Comparison of ENCODE assay signal across 12 mouse cellular contexts in genomic region chr6:119037047-119037446, GRCm38 (mm10).
DNase-seq lines count a peak whose midpoint lies in the region; ATAC-seq lines count a peak whose summit lies in the region.
"Had no signal": no experiment of that assay in that cellular context is flagged by ENCODE, and none has a peak within 500 bp of the region (broad histone marks: within the 10 kb centered on the region; RNA-seq: fewer than 3 reads in every experiment).

No protein-coding gene starts in this region.

- DNase-seq in gastrocnemius, postnatal 14 days = peak; percentile 21
- DNase-seq in gastrocnemius, postnatal 10 days = no peak
- peak; percentile 89 for DNase-seq in 3T3-L1 (ENCODE audit: low read depth, low spot score)
- no peak for DNase-seq in left cerebral cortex, postnatal 36 days (ENCODE audit: low spot score in 2 of 2)
- DNase-seq in cerebellum, adult 11 months = no peak
- DNase-seq: retina, postnatal 1 day had no signal

- H3K4me2 ChIP-seq in heart, embryonic 13.5 days = no peak overlapping the region
- no peak overlapping the region for H3K4me2 ChIP-seq in lung, embryonic 16.5 days (ENCODE audit: low read depth, low read length)
- H3K4me2 ChIP-seq: embryonic facial prominence, embryonic 12.5 days had no signal

- peaks cover 7% of the 10 kb centered on the region; the same call in 1 of the 2 replicates for H3K9me3 ChIP-seq in heart, embryonic 13.5 days
- H3K9me3 ChIP-seq in lung, embryonic 16.5 days (ENCODE audit: control insufficient read depth, low read length) = peaks cover 4% of the 10 kb centered on the region; the same call in 1 of the 2 replicates

- ATAC-seq in heart, embryonic 13.5 days (ENCODE audit: extremely low read depth, insufficient number of reproducible peaks, low FRiP score, low TSS enrichment) = no peak
- ATAC-seq in lung, embryonic 16.5 days (ENCODE audit: low read depth) = peak; percentile 84
- ATAC-seq in frontal cortex, adult (ENCODE audit: low TSS enrichment) = no peak

- H3K27ac ChIP-seq in heart, embryonic 13.5 days (replicated peaks) = peak overlapping the region; percentile 49
- H3K27ac ChIP-seq in lung, embryonic 16.5 days (ENCODE audit: low read length) = peak overlapping the region; percentile 93
- H3K27ac ChIP-seq: embryonic facial prominence, embryonic 12.5 days; liver, embryonic 14.5 days had no signal

- WGBS in heart, embryonic 13.5 days = 61% methylated on average over 2 of the region's 2 CpGs
- 22% methylated on average over 2 of the region's 2 CpGs for WGBS in lung, embryonic 16.5 days

- H3K36me3 ChIP-seq in heart, embryonic 13.5 days = peaks cover 14% of the 10 kb centered on the region
- H3K36me3 ChIP-seq in lung, embryonic 16.5 days (ENCODE audit: control insufficient read depth, insufficient read depth, low read length) = peaks cover 4% of the 10 kb centered on the region; the same call in 1 of the 2 replicates
- H3K36me3 ChIP-seq: embryonic facial prominence, embryonic 12.5 days had no signal

- peaks cover 68% of the 10 kb centered on the region for H3K4me1 ChIP-seq in heart, embryonic 13.5 days
- H3K4me1 ChIP-seq in lung, embryonic 16.5 days (replicated peaks; ENCODE audit: control insufficient read depth, insufficient read depth, low read length) = peaks cover 50% of the 10 kb centered on the region

- intact Hi-C loops in gastrocnemius, postnatal 14 days (cut with DNase I; ENCODE audit: low total_unique reads) = no loop called here
- intact Hi-C loops in left cerebral cortex, postnatal 36 days (cut with DNase I) = no loop called here

- H3K4me3 ChIP-seq in heart, embryonic 13.5 days = no peak overlapping the region
- H3K4me3 ChIP-seq in lung, embryonic 16.5 days (ENCODE audit: low read length) = no peak overlapping the region
- H3K4me3 ChIP-seq: embryonic facial prominence, embryonic 12.5 days; myocyte had no signal

- no peak overlapping the region for H3K9ac ChIP-seq in heart, embryonic 13.5 days
- no peak overlapping the region for H3K9ac ChIP-seq in lung, embryonic 16.5 days (ENCODE audit: low read length)
- H3K9ac ChIP-seq: embryonic facial prominence, embryonic 12.5 days; liver, embryonic 14.5 days had no signal

- no peaks in the 10 kb centered on the region for H3K27me3 ChIP-seq in heart, embryonic 13.5 days (replicated peaks)
- H3K27me3 ChIP-seq in lung, embryonic 16.5 days (ENCODE audit: control insufficient read depth, insufficient read depth, low read depth, low read length) = no peaks in the 10 kb centered on the region
- H3K27me3 ChIP-seq: embryonic facial prominence, embryonic 12.5 days had no signal

Comparison
In these comparisons a context has a peak if more than half of its experiments do, and no peak if none do; other contexts are left out.
1. DNase-seq: peak in gastrocnemius, postnatal 14 days (single experiment) and 3T3-L1 (single experiment); none in gastrocnemius, postnatal 10 days (single experiment), left cerebral cortex, postnatal 36 days (0 of 2) and cerebellum, adult 11 months (single experiment).